In genomic region chr19:47698266-47698665, GRCm38 (mm10) we compare ENCODE assay signal across 20 mouse cellular contexts. TPM values are rescaled to one million over a fixed set of nuclear protein-coding genes. Genes with fewer than 3 reads are reported as not detected.
DNase-seq lines count a peak whose midpoint lies in the region; ATAC-seq and TF ChIP-seq lines count a peak whose summit lies in the region.
"Had no signal": no experiment of that assay in that cellular context is flagged by ENCODE, and none has a peak within 500 bp of the region (broad histone marks: within the 10 kb centered on the region; RNA-seq: fewer than 3 reads in every experiment).

No protein-coding gene starts in this region.

- H3K79me2 ChIP-seq in C2C12 (ENCODE audit: control insufficient read depth, insufficient read depth), result no peaks in the 10 kb centered on the region

- TF ChIP-seq EP300 in stomach, postnatal 0 days (optimal IDR thresholded peaks at IDR 0.05), result no peak

- peak overlapping the region; percentile 11; the same call in 1 of the 2 replicates for H3K27ac ChIP-seq in embryonic facial prominence, embryonic 13.5 days
- H3K27ac ChIP-seq in embryonic facial prominence, embryonic 10.5 days (replicated peaks), result no peak overlapping the region
- no peak overlapping the region for H3K27ac ChIP-seq in embryonic facial prominence, embryonic 14.5 days (replicated peaks; ENCODE audit: low read depth, low read length)
- 0 out of 2 replicates have a peak overlapping the region, but pooled peaks have one; percentile 35 for H3K27ac ChIP-seq in stomach, postnatal 0 days (replicated peaks)
- H3K27ac ChIP-seq: forebrain, embryonic 10.5 days; heart, embryonic 15.5 days; hindbrain, embryonic 14.5 days; intestine, embryonic 15.5 days had no signal

- no peaks in the 10 kb centered on the region for H3K36me3 ChIP-seq in embryonic facial prominence, embryonic 13.5 days
- no peaks in the 10 kb centered on the region for H3K36me3 ChIP-seq in embryonic facial prominence, embryonic 10.5 days (replicated peaks)
- H3K36me3 ChIP-seq in C2C12 (ENCODE audit: control insufficient read depth, insufficient read depth), result no peaks in the 10 kb centered on the region
- H3K36me3 ChIP-seq in embryonic facial prominence, embryonic 14.5 days (ENCODE audit: control insufficient read depth, insufficient read depth, low read length), result no peaks in the 10 kb centered on the region
- no peaks in the 10 kb centered on the region for H3K36me3 ChIP-seq in stomach, postnatal 0 days (ENCODE audit: control insufficient read depth, insufficient read depth, low read length)
- H3K36me3 ChIP-seq: embryonic facial prominence, embryonic 15.5 days; forebrain, embryonic 10.5 days; heart, embryonic 15.5 days; intestine, embryonic 15.5 days had no signal

- no peak overlapping the region for H3K9ac ChIP-seq in embryonic facial prominence, embryonic 13.5 days
- H3K9ac ChIP-seq in embryonic facial prominence, embryonic 14.5 days (ENCODE audit: low read depth, low read length), result no peak overlapping the region
- no peak overlapping the region for H3K9ac ChIP-seq in stomach, postnatal 0 days (ENCODE audit: low read length)
- H3K9ac ChIP-seq: embryonic facial prominence, embryonic 15.5 days; heart, embryonic 15.5 days; hindbrain, embryonic 14.5 days; intestine, embryonic 15.5 days had no signal

- no peaks in the 10 kb centered on the region for H3K79me3 ChIP-seq in C2C12 (ENCODE audit: low read depth)

- ATAC-seq in embryonic facial prominence, embryonic 13.5 days (ENCODE audit: insufficient number of reproducible peaks, insufficient read depth, low FRiP score, low TSS enrichment, low read depth), result no peak
- no peak for ATAC-seq in embryonic facial prominence, embryonic 14.5 days (ENCODE audit: low read depth)
- ATAC-seq in stomach, postnatal 0 days (ENCODE audit: low FRiP score, low TSS enrichment), result no peak
- ATAC-seq: forebrain, embryonic 14.5 days; intestine, embryonic 15.5 days had no signal

- 49% methylated on average over 9 of the region's 9 CpGs for WGBS in embryonic facial prominence, embryonic 13.5 days
- 65% methylated on average over 9 of the region's 9 CpGs for WGBS in embryonic facial prominence, embryonic 10.5 days
- 44% methylated on average over 9 of the region's 9 CpGs for WGBS in embryonic facial prominence, embryonic 14.5 days
- 57% methylated on average over 9 of the region's 9 CpGs for WGBS in stomach, postnatal 0 days

- H3ac ChIP-seq in C2C12 (ENCODE audit: control insufficient read depth, insufficient read length, low read depth), result no peak overlapping the region

- H3K9me3 ChIP-seq in embryonic facial prominence, embryonic 13.5 days, result no peaks in the 10 kb centered on the region
- no peaks in the 10 kb centered on the region for H3K9me3 ChIP-seq in embryonic facial prominence, embryonic 10.5 days
- no peaks in the 10 kb centered on the region for H3K9me3 ChIP-seq in embryonic facial prominence, embryonic 14.5 days (ENCODE audit: control insufficient read depth, low read length)
- no peaks in the 10 kb centered on the region for H3K9me3 ChIP-seq in stomach, postnatal 0 days (ENCODE audit: control insufficient read depth, low read length)
- H3K9me3 ChIP-seq: embryonic facial prominence, embryonic 15.5 days; forebrain, embryonic 10.5 days; heart, embryonic 15.5 days; intestine, embryonic 15.5 days had no signal

- H3K4me3 ChIP-seq in embryonic facial prominence, embryonic 13.5 days, result no peak overlapping the region
- no peak overlapping the region for H3K4me3 ChIP-seq in embryonic facial prominence, embryonic 10.5 days
- no peak overlapping the region for H3K4me3 ChIP-seq in C2C12 (ENCODE audit: insufficient read depth, poor library complexity, severe bottlenecking)
- H3K4me3 ChIP-seq in embryonic facial prominence, embryonic 14.5 days (ENCODE audit: low read depth, low read length), result no peak overlapping the region
- H3K4me3 ChIP-seq in stomach, postnatal 0 days (ENCODE audit: low read depth, low read length), result no peak overlapping the region
- H3K4me3 ChIP-seq: embryonic facial prominence, embryonic 15.5 days; erythroblast, embryonic 14.5 days; forebrain, embryonic 10.5 days; heart, embryonic 15.5 days; intestine, embryonic 15.5 days had no signal

- TF ChIP-seq CTCF in C2C12 (IDR thresholded peaks at IDR 0.05; ENCODE audit: control insufficient read depth, insufficient read depth, insufficient read length), result no peak
- TF ChIP-seq CTCF in stomach, postnatal 0 days (IDR thresholded peaks at IDR 0.05; ENCODE audit: low read depth), result no peak

- no peak overlapping the region for H3K4me2 ChIP-seq in embryonic facial prominence, embryonic 13.5 days
- no peak overlapping the region for H3K4me2 ChIP-seq in embryonic facial prominence, embryonic 14.5 days (ENCODE audit: low read depth, low read length)
- no peak overlapping the region for H3K4me2 ChIP-seq in stomach, postnatal 0 days (replicated peaks; ENCODE audit: low read depth)
- H3K4me2 ChIP-seq: embryonic facial prominence, embryonic 15.5 days; heart, embryonic 11.5 days; heart, embryonic 15.5 days; hindbrain, embryonic 14.5 days; intestine, embryonic 15.5 days had no signal

- no peak for DNase-seq in embryonic facial prominence, embryonic 10.5 days (ENCODE audit: low spot score)
- peak; percentile 22 for DNase-seq in embryonic facial prominence, embryonic 14.5 days (ENCODE audit: low spot score)
- no peak for DNase-seq in stomach, postnatal 0 days (ENCODE audit: low spot score)
- DNase-seq in ovary, adult 18-20 months (ENCODE audit: low spot score), result no peak
- no peak for DNase-seq in cerebellum, adult 9-10 months
- DNase-seq: adrenal gland, postnatal 14 days; cerebellum, adult 8-10 months; cerebellum, postnatal 25 days; gastrocnemius, postnatal 36 days; heart, adult 18-20 months had no signal

- peaks cover 7% of the 10 kb centered on the region for H3K4me1 ChIP-seq in embryonic facial prominence, embryonic 13.5 days
- H3K4me1 ChIP-seq in embryonic facial prominence, embryonic 10.5 days, result 0 out of 2 replicates have a peak, but pooled peaks cover 2% of the 10 kb centered on the region
- 0 out of 2 replicates have a peak, but pooled peaks cover 3% of the 10 kb centered on the region for H3K4me1 ChIP-seq in embryonic facial prominence, embryonic 14.5 days (ENCODE audit: control insufficient read depth, insufficient read depth, low read length)
- H3K4me1 ChIP-seq in stomach, postnatal 0 days (replicated peaks; ENCODE audit: control insufficient read depth, insufficient read depth), result no peaks in the 10 kb centered on the region; the same call in 1 of the 2 replicates
- H3K4me1 ChIP-seq: heart, embryonic 15.5 days; intestine, embryonic 15.5 days had no signal

- no peaks in the 10 kb centered on the region for H3K27me3 ChIP-seq in embryonic facial prominence, embryonic 13.5 days
- H3K27me3 ChIP-seq in embryonic facial prominence, embryonic 10.5 days (replicated peaks; ENCODE audit: low read depth, poor library complexity, severe bottlenecking), result no peaks in the 10 kb centered on the region
- no peaks in the 10 kb centered on the region for H3K27me3 ChIP-seq in C2C12 (ENCODE audit: control insufficient read depth, insufficient read depth, insufficient read length)
- H3K27me3 ChIP-seq in embryonic facial prominence, embryonic 14.5 days (replicated peaks; ENCODE audit: control insufficient read depth, insufficient read depth, low read length), result no peaks in the 10 kb centered on the region
- no peaks in the 10 kb centered on the region for H3K27me3 ChIP-seq in stomach, postnatal 0 days (ENCODE audit: control insufficient read depth, insufficient read depth, low read length)
- H3K27me3 ChIP-seq: embryonic facial prominence, embryonic 15.5 days; heart, embryonic 15.5 days; intestine, embryonic 15.5 days had no signal

TF ChIP-seq in C2C12, 6 proteins besides CTCF, POLR2A, EP300 and RAD21:
- no peak for TF ChIP-seq CEBPB (IDR thresholded peaks at IDR 0.05; ENCODE audit: low read depth)
- TF ChIP-seq MYOD1 (IDR thresholded peaks at IDR 0.05; ENCODE audit: control insufficient read depth, insufficient read length, low read depth), result peak; percentile 80

RNA-seq across cellular contexts. Expression of gene Col17a1, which starts 6.4 kb away (rescaled TPM):
- 22.9 and 26.3 TPM in 2 replicates for polyA plus RNA-seq in embryonic facial prominence, embryonic 13.5 days (2015; fragmentation: Nextera tagmentation; extraction: Ambion mirVana)
- 0.40 and 1.6 TPM in 2 replicates for polyA plus RNA-seq in embryonic facial prominence, embryonic 10.5 days (2016; fragmentation: Nextera tagmentation; extraction: Ambion mirVana)
- 0.13 TPM for polyA plus RNA-seq in C2C12 (2012; fragmentation: generic; extraction: Trizol)
- 21.6 TPM in 2 replicates for polyA plus RNA-seq in embryonic facial prominence, embryonic 14.5 days (2014; fragmentation: Nextera tagmentation; extraction: Ambion mirVana)
- polyA plus RNA-seq in stomach, postnatal 0 days (2015; fragmentation: Nextera tagmentation; extraction: Ambion mirVana), result 13.9 and 20.1 TPM in 2 replicates
- polyA plus RNA-seq: erythroblast, embryonic 14.5 days had no signal

RNA-seq across cellular contexts. Expression of gene Sfr1, which starts 33.2 kb away (rescaled TPM):
- polyA plus RNA-seq in embryonic facial prominence, embryonic 13.5 days (2015; fragmentation: Nextera tagmentation; extraction: Ambion mirVana), result 283 and 318 TPM in 2 replicates
- polyA plus RNA-seq in embryonic facial prominence, embryonic 10.5 days (2016; fragmentation: Nextera tagmentation; extraction: Ambion mirVana), result 287 and 300 TPM in 2 replicates
- polyA plus RNA-seq in C2C12 (2012; fragmentation: generic; extraction: Trizol), result 74.9 TPM
- polyA plus RNA-seq in embryonic facial prominence, embryonic 14.5 days (2014; fragmentation: Nextera tagmentation; extraction: Ambion mirVana), result 309 and 317 TPM in 2 replicates
- polyA plus RNA-seq in stomach, postnatal 0 days (2015; fragmentation: Nextera tagmentation; extraction: Ambion mirVana), result 181 and 186 TPM in 2 replicates

Comparison
In these comparisons a context has a peak if more than half of its experiments do, and no peak if none do; other contexts are left out.
1. H3K27ac ChIP-seq: peak in embryonic facial prominence, embryonic 13.5 days (single experiment) and stomach, postnatal 0 days (single experiment); none in embryonic facial prominence, embryonic 10.5 days (single experiment) and embryonic facial prominence, embryonic 14.5 days (single experiment).